Mouse (Mus musculus) c-Kit-positive CD71-positive TER-119-negative erythroid progenitor cells, embryonic 14.5 days (primary cell): ENCODE results near the gene Slc35b4.

Experiments
- DNase-seq: peaks from one replicate; pipeline ENCODE4 v3.0.0-alpha.2; 2013; ENCODE audit warnings: low read depth

The Slc35b4 gene

GRCm38 (mm10) chr6:34170844-34171494 lies 5.9 kb downstream of the Slc35b4 start:
- DNase-seq = no peak

DNA sequence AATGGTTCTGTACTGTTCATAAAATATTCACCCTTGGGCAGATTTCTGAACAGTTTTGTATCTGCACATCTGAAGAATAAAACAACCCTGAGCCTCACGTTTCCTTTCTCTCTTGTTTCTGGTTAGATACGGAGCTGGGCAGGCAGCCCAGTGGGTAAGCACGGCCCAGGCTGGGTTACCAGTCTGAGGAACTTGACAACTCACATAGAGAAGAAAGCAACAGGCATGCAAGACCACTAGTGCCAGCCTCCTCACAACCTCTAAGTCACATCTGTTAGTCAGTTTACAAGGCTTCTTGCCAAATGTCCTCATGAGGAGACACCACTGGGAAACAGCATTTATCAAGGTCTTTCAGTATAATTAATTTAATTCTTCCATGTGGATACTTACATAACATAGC lies 8.1 kb downstream of the Slc35b4 start:
- DNase-seq = no peak

GRCm38 (mm10) chr6:34163014-34163413 lies 13.9 kb downstream of the Slc35b4 start:
- no peak for DNase-seq

- DNase-seq = no peak
Measured at GRCm38 (mm10) chr6:34162607-34163006, 14.3 kb downstream of the Slc35b4 start.

DNA sequence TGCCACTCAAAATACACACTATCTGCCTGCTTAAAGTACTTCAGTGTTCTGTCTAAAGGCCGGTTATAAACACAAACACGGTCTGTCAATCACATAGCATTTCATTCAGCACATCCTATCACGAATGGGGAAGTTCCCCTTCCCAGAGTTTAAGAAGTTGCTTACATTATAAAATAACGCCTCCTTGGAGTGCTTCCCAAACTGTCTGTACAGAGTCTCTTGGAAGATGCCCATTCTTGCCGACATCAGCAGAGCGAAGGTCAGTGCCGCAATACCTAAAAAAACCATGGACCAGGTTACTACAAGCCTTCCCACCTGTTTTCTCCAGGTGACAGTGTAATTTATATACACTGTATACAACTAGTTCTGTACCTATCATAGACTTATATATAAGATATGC lies 15.4 kb downstream of the Slc35b4 start:
- DNase-seq = no peak

GRCm38 (mm10) chr6:34160816-34161310 lies 16.0 kb downstream of the Slc35b4 start:
- no peak for DNase-seq

- no peak for DNase-seq
Measured at GRCm38 (mm10) chr6:34159998-34160815, 16.7 kb downstream of the Slc35b4 start.

DNA sequence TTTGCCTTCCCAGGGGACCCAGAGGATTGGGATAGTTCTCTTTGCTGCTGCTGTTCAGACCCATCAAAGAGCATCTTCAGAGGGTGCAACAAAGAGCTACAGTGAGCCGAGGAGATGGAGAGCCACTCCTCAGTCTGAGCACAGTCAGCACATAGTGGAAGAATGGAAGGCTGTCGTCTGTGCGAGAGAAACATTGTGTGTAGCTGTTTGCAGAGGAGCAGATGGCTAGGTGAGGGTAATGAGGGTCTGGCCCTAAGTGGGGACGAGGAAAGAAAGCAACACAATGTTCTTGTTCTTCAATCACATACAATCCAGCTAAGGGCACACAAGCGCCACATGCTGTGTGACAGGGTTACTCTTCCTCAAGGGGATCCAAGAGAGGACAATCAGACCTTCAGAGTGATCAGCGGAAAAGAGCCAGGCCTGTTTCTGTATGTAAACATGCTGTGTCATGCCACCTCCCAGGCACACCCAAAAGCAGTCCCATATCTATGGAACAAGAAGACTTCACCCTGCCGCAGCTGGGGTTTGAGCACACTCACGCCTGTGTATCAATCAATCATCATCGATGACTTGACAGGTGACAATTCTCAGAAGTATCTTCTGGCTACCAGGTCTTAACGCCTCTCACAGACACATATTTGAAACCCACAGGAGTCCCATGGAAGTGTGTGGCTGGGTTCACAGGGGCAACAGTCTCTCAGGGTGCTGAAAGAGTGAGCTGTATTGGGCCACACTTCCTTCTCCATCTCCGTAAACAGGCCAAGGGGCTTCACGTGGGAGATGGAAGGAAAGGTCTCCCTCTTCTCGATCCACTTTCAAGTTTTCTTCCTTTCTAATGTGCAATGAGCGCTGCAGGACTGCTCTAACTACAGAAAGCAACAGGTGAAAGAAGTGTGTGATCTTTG lies 19.8 kb downstream of the Slc35b4 start:
- peak; percentile 68 for DNase-seq

DNA sequence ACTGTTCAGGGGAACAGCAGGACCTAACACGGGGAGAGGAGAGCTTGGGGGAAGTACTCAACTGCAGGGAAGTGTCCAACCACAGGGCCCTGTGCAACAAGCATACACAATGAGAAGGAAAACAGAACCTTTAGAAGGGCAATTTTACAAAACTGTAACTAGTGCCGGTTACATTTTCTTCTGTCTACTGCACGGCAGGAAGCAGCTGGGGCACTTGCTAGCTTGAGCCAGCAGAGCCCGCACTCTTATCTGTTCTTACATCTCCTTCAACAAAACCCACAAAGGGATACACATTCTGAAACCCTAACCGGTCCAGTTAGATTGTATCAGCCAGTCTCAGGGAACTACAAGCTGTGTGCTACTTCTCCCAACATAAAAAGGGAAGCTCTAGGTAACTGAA lies 20.9 kb downstream of the Slc35b4 start:
- peak; percentile 39 for DNase-seq

- DNase-seq = no peak
Measured at GRCm38 (mm10) chr6:34155137-34155804, 21.6 kb downstream of the Slc35b4 start.

GRCm38 (mm10) chr6:34154202-34154601 lies 22.7 kb downstream of the Slc35b4 start:
- no peak for DNase-seq

- no peak for DNase-seq
Measured at GRCm38 (mm10) chr6:34153069-34154052, 23.6 kb downstream of the Slc35b4 start.

- DNase-seq = no peak
Measured at GRCm38 (mm10) chr6:34149821-34150220, 27.1 kb downstream of the Slc35b4 start.

DNA sequence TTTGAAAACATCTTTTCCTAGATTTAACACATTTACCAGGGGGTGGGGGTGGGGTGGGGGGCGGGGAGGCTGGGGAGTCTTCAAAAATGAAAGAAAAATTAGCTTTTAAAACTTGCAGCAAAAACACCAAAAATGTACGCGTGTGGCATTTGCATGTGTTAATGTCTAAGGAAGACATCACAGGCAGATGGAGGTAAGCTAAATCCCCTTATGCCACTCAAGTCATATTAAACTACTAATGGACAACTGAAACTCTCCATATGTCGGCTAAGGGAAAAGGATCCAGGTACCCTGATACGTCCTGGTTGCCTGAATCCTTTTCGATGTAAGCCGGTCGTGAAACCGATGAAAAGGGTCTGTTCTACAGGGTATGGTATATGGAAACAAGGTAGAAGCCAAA lies 27.8 kb downstream of the Slc35b4 start:
- no peak for DNase-seq

GRCm38 (mm10) chr6:34148639-34149038 lies 28.3 kb downstream of the Slc35b4 start:
- DNase-seq = no peak

DNA sequence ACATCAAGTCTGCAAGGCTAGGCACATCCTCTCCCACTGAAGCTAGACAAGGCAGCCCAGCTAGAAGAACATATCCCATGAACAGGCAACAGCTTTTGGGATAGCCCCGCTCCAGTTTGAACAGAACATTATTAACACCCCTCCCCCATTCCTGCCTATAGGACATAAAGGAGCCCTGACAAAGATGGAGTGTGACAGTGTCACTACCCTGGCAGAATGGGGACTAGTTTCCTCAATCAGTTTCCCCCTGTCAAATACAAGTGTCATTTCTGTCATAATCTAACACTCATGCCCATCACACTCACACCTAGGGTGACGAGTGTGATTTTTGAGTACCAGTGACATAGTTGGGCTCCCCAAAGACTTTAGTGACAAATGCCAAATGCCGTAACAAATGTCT lies 28.9 kb downstream of the Slc35b4 start:
- no peak for DNase-seq

- DNase-seq = no peak
Measured at GRCm38 (mm10) chr6:34146042-34146441, 30.9 kb downstream of the Slc35b4 start.

GRCm38 (mm10) chr6:34142931-34143330 lies 34.0 kb downstream of the Slc35b4 start:
- DNase-seq = no peak

GRCm38 (mm10) chr6:34138366-34138765 lies 38.5 kb downstream of the Slc35b4 start:
- DNase-seq = no peak

DNA sequence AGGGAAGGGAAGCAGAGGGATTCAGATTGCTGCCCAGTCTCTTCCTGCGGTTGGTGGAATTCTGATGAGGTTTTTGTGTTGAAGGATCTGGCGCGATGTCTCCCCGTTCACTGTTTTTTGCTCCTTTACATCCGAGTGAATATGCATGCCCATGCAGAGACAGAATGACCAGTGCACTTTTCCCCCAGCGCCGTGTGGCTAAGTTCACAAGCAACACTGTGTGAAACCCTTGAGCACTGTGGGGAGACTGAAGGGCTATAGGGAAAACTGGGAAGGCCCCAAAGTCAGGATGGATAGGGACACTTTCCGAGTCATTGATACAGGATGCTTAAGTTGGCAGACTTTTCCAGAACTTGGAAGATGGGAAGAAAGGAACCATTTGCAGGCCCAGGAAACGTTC lies 44.5 kb downstream of the Slc35b4 start:
- DNase-seq = no peak

DNA sequence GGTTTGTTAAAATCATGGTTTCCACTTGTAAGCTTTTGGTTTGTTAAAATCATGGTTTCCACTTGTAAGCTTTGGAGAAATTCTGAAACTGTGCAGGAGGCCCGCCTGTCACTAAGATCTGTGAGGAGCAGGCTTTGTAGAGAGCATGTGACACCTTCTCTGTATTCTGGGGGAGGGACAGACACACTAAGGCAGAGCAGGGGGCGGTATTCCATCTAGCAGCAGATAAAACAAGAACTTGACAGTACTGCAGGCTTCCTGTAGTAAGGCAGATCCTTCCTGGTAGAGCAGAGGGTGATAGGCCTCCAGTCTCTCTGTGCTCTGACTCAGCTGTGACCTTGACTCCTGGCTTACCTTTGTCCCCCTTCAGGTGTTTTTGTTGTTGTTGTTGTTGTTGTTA lies 47.6 kb downstream of the Slc35b4 start:
- DNase-seq = no peak
